Mouse (Mus musculus): Measurements from ENCODE around the gene Cryzl1.

DNA sequence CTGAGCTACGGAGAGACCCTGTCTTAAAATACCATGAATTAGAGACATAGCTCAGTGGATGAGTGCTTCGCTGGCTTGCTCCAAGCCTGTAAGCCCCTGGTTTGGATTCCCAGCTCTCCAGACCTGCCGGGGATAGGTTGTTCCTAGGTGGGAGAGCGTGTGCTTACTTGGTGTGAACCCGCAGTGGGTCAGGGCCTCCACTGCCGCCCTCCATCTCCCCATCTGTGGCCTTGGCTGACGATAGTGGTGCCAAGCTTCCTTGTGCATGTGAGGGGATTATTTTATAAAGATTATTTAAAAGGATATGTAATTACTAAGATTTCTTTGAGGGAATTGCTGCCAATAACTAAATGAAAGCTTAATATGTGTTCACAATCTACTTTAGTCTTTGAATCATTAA is 43.8 kb upstream of the Cryzl1 start:
- TF ChIP-seq EP300 (IDR thresholded peaks at IDR 0.05; ENCODE audit: insufficient read depth, low read depth, low read length): no peak
- no peak for TF ChIP-seq POLR2A (IDR thresholded peaks at IDR 0.05; ENCODE audit: insufficient read depth, low read depth, low read length)
- TF ChIP-seq CTCF (IDR thresholded peaks at IDR 0.05): no peak
